Mouse (Mus musculus): ENCODE measurements around the gene Sestd1.

Sestd1 gene

DNA sequence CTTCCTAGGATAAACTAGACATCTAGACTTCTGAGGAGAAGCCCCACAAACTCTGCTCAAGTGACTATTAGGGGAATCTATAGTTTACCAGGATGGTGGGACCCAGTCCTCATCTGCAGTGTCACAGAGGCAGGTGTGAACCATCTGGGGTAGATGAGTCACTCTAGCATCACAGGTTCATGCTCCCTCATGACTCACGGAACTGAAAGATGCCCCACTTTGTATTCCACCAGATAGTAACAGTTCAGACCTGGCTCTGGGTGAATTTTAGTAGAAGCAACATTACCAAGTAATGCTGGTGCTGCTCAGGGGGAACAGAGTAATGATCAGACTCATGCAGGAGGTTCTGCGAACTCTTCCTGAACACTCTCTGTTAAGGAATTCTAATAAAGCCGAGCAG is 73.4 kb downstream of the Sestd1 start:
- DNase-seq: no peak

- DNase-seq: no peak
Observed at GRCm38 (mm10) chr2:77203916-77204315, 76.5 kb downstream of the Sestd1 start.

- DNase-seq: no peak
Observed at GRCm38 (mm10) chr2:77201900-77202299, 78.5 kb downstream of the Sestd1 start.

GRCm38 (mm10) chr2:77200958-77201614 is 79.3 kb downstream of the Sestd1 start:
- DNase-seq: no peak

DNA sequence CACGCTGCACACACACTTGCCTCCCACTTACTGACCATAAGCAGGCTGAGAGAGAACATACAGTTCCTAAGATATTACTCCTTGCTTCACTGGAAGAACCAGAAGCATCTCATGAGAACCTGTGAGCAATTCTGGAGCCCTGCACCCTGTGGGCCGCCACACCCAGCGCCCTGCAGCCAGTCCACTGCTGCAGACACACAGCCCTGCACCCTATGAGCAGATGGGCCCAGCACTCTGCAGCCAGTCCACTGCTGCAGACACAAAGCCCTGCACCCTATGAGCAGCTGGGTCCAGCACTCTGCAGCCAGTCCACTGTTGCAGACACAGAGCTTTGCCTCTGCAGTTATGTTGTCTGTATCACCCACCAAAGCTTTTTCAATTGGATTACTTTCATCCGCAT is 80.0 kb downstream of the Sestd1 start:
- no peak for DNase-seq

DNA sequence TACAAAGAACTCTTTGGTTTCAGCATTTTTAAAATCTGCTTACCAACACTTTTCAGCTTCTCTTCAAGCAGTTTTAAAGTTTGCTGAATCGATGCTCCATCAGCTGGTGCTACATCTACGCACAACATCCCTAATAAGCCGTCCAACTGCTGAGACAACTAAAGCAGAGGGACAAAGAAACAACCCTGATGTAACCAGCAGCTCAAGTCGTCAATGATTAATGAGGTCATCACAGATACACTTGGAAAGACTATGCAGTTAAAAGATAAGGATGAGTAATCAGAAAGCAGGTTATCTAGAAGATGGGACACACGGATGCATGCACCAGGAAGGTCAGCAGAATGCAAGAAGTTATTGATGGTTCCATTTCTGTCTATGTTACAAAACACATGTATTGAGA is 82.1 kb downstream of the Sestd1 start:
- no peak for DNase-seq

DNA sequence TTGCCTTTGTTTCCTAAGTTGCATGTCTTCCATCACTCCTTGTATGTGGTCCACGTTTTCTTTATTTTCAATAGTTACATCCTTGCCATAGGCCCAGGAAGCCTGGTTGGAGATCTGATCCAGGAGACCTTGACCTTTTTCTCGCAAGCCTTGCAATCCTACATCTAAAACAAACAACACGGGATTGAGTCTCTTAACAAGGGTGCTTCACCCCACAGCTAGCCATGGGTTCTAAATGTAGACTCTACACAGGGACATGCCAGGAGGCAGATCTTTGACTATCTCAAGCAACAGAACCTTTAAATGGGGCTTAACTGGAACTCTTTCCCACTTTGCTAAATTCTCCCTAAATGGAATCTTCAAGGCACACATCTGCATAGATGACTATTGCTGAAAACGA is 83.6 kb downstream of the Sestd1 start:
- no peak for DNase-seq

DNA sequence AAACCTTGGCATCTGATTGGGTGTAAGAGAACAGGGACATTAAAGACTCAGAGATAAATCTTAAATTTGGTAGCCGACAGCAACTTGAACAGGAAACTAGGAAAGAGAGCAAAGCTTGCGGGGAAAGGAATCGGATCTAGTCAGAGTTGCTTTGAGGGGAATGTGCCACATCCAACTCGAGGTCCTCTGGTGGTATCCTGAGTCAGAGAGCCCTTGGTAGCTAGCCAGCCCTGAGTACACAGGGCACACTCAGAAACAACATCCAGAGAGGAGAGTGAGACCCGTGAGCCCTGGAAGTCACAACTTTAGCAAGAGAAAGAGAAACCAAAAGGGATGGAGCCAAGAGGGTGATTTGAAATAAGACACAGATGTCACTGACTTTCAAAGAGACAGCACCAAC is 85.3 kb downstream of the Sestd1 start:
- DNase-seq: no peak

DNA sequence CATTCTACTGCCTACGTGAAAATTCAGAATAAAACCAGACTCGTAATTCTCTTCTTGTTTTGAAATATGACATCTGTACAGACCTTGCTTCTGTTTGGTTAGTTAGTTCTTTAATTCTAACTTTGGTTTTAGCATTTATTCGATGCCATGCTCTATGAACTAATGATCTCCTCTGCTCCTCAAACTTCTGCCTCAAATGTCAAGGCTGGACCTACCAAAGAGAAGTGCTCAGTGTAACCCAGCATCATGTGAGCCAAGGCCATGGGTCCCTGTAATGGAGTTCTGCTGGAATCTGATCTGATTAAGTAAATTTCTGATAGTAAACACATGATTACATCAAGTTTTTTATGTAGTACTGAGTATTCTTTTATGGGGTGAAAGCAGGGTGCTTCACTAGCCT is 88.6 kb downstream of the Sestd1 start:
- DNase-seq: no peak

DNA sequence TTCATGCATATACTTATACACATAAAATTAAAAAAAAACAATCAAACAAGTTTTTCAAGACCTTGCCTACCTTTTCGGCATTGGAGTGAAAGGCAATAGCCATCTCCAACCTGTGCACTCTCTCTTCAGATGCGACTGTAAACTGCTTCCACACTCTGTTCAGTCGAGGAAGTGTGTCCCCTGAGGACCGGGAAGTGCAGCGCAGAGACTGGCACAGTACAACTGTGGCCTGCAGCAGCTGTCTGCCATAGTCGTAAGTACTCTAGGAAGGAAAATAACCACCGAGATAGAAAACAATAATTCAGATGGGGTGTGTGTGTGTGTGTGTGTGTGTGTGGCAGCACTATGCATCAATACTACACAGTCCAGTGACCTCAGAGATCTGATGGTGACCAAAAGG is 89.5 kb downstream of the Sestd1 start:
- DNase-seq: no peak

- no peak for DNase-seq
Observed at GRCm38 (mm10) chr2:77190301-77190700, 90.1 kb downstream of the Sestd1 start.

DNA sequence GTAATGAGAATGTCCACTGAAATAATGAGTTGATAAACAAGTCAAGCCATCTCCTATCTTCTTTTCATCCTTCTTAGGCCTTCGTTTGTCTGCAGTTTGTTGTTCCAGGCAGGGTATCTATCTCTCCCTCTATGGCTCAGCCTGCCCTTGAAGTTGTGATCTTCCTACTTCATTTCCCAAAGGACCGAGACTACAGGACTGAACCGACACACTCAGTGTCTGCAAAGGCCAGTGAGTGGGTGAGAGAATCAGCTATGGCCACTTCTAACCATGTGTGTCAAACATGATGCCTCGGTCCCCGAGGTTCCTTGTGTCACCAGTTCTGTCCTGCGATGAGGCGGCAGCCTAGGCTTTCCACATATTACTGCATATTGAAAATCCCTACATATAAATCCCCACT is 90.7 kb downstream of the Sestd1 start:
- DNase-seq: no peak

- peak; percentile 31 to 68 for DNase-seq
Observed at GRCm38 (mm10) chr2:77187501-77187900, 92.9 kb downstream of the Sestd1 start.

DNA sequence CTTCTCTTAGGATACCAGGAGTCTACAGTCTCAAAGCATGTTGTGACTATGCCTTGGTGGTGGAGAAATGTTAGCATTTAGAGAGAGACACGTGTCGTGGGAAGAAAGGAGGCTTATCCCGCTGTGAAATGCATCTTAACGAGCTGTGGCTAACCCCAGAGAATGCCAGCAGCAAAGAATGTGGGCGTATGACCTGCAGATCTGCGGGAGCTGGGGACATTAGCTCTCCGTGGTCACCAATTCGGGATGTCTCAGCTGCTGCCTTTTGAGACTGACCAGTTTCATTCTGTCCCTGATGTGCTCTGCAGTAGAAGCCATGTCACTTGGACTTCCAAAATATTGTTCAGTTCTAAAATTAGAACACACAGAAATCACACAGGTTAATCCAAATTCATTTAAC is 93.5 kb downstream of the Sestd1 start:
- DNase-seq: peak in 1 of 2 experiments; percentile 10

DNA sequence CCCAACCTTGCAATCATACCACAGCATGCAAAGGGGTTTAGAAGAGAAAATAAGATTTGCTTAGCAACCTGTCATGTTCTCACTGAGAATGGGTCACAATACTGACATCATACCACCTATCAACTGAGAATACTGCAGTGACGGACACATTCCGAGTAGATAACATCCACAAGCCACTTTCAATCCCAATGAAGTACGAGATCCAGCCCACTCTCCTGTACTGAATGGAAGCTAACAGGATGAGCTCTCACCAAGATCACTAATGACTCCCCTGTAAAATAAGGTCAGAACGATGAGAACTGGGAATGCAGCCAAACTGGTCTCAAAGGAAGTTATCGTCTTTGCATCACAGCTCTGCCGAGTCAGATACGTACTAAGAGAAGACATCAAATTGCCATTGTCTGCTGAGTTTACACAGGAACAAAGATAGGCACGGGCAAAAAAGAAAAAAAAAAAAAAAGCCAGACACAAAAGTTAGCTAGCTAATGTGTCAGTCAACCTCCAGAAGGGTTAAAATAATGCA is 96.3 kb downstream of the Sestd1 start:
- no peak for DNase-seq

GRCm38 (mm10) chr2:77183646-77184045 is 96.7 kb downstream of the Sestd1 start:
- no peak for DNase-seq

GRCm38 (mm10) chr2:77182996-77183380 is 97.4 kb downstream of the Sestd1 start:
- DNase-seq: no peak

GRCm38 (mm10) chr2:77182271-77182995 is 98.0 kb downstream of the Sestd1 start:
- no peak for DNase-seq

DNA sequence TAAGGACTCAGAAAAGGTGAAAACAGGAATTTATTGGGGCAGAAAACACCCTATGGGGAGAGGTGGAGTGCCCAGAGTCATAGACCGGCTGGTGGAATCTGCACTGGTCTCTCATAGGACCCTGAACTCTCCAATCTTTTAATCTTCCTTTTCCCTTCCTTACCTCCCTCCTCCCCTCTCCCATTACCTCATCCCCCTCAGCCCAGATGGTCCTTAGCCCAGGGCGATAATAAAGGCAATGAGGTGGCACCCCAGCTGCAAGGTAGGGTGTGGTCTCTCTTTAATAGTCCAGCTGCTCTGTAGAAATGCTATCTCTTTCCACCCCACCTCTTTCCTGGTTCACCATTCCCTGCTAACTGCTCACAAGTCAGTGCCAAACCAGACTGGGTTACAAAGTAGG is 102.9 kb downstream of the Sestd1 start:
- no peak for DNase-seq

- peak; percentile 33 to 52 for DNase-seq
Observed at GRCm38 (mm10) chr2:77176413-77176812, 104.0 kb downstream of the Sestd1 start.

DNA sequence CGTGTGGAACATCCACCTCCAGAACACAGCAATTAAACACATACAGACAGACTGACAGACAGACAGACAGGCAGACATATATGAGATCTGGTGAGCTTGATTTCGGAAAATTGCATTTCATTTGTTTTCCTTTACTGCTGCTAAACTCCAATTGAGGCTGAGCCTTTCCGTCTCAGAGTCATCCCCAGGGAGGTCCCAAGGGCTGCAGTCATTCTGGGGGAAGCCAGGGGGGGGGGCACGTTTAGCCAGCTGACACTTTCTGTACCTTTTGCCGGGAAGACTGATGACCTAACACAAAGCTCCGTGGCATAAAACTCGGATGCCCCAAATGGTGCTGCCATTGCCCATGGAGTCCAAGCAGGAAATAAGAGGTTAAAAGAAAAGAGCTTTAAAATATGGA is 105.0 kb downstream of the Sestd1 start:
- no peak for DNase-seq

GRCm38 (mm10) chr2:77174313-77174712 is 106.1 kb downstream of the Sestd1 start:
- no peak for DNase-seq

GRCm38 (mm10) chr2:77173821-77174220 is 106.6 kb downstream of the Sestd1 start:
- DNase-seq: no peak

DNA sequence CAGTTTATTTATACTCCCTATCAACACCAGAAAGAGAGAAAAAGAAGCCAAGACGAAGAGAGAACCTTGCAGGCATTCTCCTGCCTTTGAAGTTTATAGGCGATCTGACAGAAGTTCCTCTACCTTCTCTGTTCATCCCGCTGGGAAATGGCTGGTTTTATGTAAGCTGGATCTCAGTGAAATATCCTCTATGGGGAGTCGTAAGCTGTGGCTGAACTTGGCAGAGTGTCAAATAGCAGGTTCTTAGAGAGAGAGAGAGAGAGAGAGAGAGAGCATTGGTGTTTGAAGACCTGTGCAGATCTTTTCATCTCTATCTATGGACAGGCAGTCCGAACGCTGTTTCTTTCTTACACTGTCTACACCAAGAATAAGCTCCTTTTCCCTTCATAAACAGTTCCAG is 107.0 kb downstream of the Sestd1 start:
- no peak for DNase-seq
